Comparison of ENCODE assay signal across 8 mouse cellular contexts in genomic region chr17:35841076-35841950, GRCm38 (mm10). TPM values are rescaled to one million over a fixed set of nuclear protein-coding genes. Genes with fewer than 3 reads are reported as not detected.
DNase-seq lines count a peak whose midpoint lies in the region; ATAC-seq lines count a peak whose summit lies in the region.

Gene Mdc1, plus strand, starts transcription at chr17:35841515.

- peak within 1 kb of the TSS; percentile 75 for H3K4me2 ChIP-seq in heart, embryonic 14.5 days (ENCODE audit: low read length)
- H3K4me2 ChIP-seq in liver, embryonic 13.5 days, result peak within 1 kb of the TSS; percentile 76
- H3K4me2 ChIP-seq in stomach, embryonic 16.5 days (ENCODE audit: low read depth, low read length), result peak within 1 kb of the TSS; percentile 71

- H3K4me1 ChIP-seq in heart, embryonic 14.5 days (ENCODE audit: control insufficient read depth in 2 of 2, insufficient read depth in 2 of 2, low read length in 2 of 2), result peaks cover 2 to 18% of the 10 kb centered on the region in 2 experiments; a peak in 3 of 4 replicates
- H3K4me1 ChIP-seq in liver, embryonic 13.5 days (replicated peaks), result peaks cover 50% of the 10 kb centered on the region
- H3K4me1 ChIP-seq in stomach, embryonic 16.5 days (ENCODE audit: control insufficient read depth, insufficient read depth, low read length), result peaks cover 11% of the 10 kb centered on the region

- under 1% methylated on average over 59 of the region's 59 CpGs for WGBS in heart, embryonic 14.5 days
- WGBS in liver, embryonic 13.5 days (ENCODE audit: insufficient replicate concordance), result under 1% methylated on average over 59 of the region's 59 CpGs
- under 1% methylated on average over 59 of the region's 59 CpGs for WGBS in stomach, embryonic 16.5 days

- no peaks in the 10 kb centered on the region for H3K27me3 ChIP-seq in heart, embryonic 14.5 days (ENCODE audit: control insufficient read depth, insufficient read depth, low read length)
- no peaks in the 10 kb centered on the region for H3K27me3 ChIP-seq in liver, embryonic 13.5 days
- no peaks in the 10 kb centered on the region for H3K27me3 ChIP-seq in stomach, embryonic 16.5 days (ENCODE audit: control insufficient read depth, insufficient read depth, low read length)

- peak; percentile 100 for DNase-seq in c-Kit-negative CD71-positive TER-119-positive erythroid progenitor cells, embryonic 14.5 days (ENCODE audit: low read depth, low spot score)
- DNase-seq in fibroblast of lung, adult 2 months (ENCODE audit: low read depth), result peak; percentile 99
- DNase-seq in kidney, postnatal 14 days, result peak; percentile 100
- DNase-seq in liver, embryonic 13.5 days, result peak; percentile 100
- DNase-seq in neural tube, embryonic 10.5 days (ENCODE audit: extremely low spot score, low spot score), result peak; percentile 98

- peak; percentile 83 for ATAC-seq in CD4-positive, CD25-positive, alpha-beta regulatory T cell, adult 4 months
- peak; percentile 90 for ATAC-seq in heart, embryonic 14.5 days (ENCODE audit: insufficient number of reproducible peaks, insufficient read depth, low FRiP score, low read depth)
- ATAC-seq in liver, embryonic 13.5 days (ENCODE audit: low read depth), result peak; percentile 85
- ATAC-seq in stomach, embryonic 16.5 days (ENCODE audit: insufficient read depth, low FRiP score), result peak; percentile 94

- H3K9ac ChIP-seq in heart, embryonic 14.5 days (ENCODE audit: low read length), result peak within 1 kb of the TSS; percentile 79
- H3K9ac ChIP-seq in liver, embryonic 13.5 days, result peak within 1 kb of the TSS; percentile 81
- H3K9ac ChIP-seq in stomach, embryonic 16.5 days (ENCODE audit: low read length), result peak within 1 kb of the TSS; percentile 80

- peak within 1 kb of the TSS; percentile 59 to 84 for H3K4me3 ChIP-seq in heart, embryonic 14.5 days (ENCODE audit: control insufficient read depth in 1 of 2, insufficient read depth in 1 of 2, low read depth in 1 of 2, low read length in 2 of 2)
- H3K4me3 ChIP-seq in liver, embryonic 13.5 days (replicated peaks), result peak within 1 kb of the TSS; percentile 66
- H3K4me3 ChIP-seq in stomach, embryonic 16.5 days (replicated peaks; ENCODE audit: low read length), result peak within 1 kb of the TSS; percentile 65

- no peaks in the 10 kb centered on the region for H3K9me3 ChIP-seq in heart, embryonic 14.5 days (ENCODE audit: control insufficient read depth, low read length)
- no peaks in the 10 kb centered on the region for H3K9me3 ChIP-seq in liver, embryonic 13.5 days (replicated peaks)
- no peaks in the 10 kb centered on the region for H3K9me3 ChIP-seq in stomach, embryonic 16.5 days (replicated peaks; ENCODE audit: control insufficient read depth, low read length)

- peaks cover 30% of the 10 kb centered on the region for H3K36me3 ChIP-seq in heart, embryonic 14.5 days (ENCODE audit: control insufficient read depth, insufficient read depth, low read length)
- peaks cover 32% of the 10 kb centered on the region for H3K36me3 ChIP-seq in liver, embryonic 13.5 days
- 0 out of 2 replicates have a peak, but pooled peaks cover 5% of the 10 kb centered on the region for H3K36me3 ChIP-seq in stomach, embryonic 16.5 days (ENCODE audit: control insufficient read depth, insufficient read depth, low read length)

- peak within 1 kb of the TSS; percentile 84 to 91 for H3K27ac ChIP-seq in heart, embryonic 14.5 days (replicated peaks in 1 of 2; ENCODE audit: control insufficient read depth in 1 of 2, insufficient read depth in 1 of 2, low read depth in 2 of 2, low read length in 2 of 2)
- H3K27ac ChIP-seq in liver, embryonic 13.5 days, result peak within 1 kb of the TSS; percentile 98
- peak within 1 kb of the TSS; percentile 87 for H3K27ac ChIP-seq in stomach, embryonic 16.5 days (ENCODE audit: low read length)

RNA-seq across cellular contexts. Expression of gene Mdc1, which starts in this region (rescaled TPM):
- 10 to 100 TPM; 10.9 to 13.2 TPM for polyA plus RNA-seq in CD4-positive, CD25-positive, alpha-beta regulatory T cell, adult 4 months (2017; shearing (Covaris generic))
- polyA plus RNA-seq in heart, embryonic 14.5 days (2014; fragmentation: Nextera tagmentation; extraction: Ambion mirVana), result 15.3 and 16.1 TPM in 2 replicates
- 8.0 and 8.8 TPM in 2 replicates for polyA plus RNA-seq in liver, embryonic 13.5 days (2015; fragmentation: Nextera tagmentation; extraction: Ambion mirVana)
- 11.7 and 16.2 TPM in 2 replicates for polyA plus RNA-seq in stomach, embryonic 16.5 days (2015; fragmentation: Nextera tagmentation; extraction: Ambion mirVana)

Comparison
In these comparisons a context has a peak if more than half of its experiments do, and no peak if none do; other contexts are left out.
1. Peak in every context shown above with its lines: DNase-seq, ATAC-seq, H3K4me3 ChIP-seq and H3K27ac ChIP-seq.